Mouse (Mus musculus) kidney, embryonic 15.5 days (tissue): Measurements from ENCODE around the gene Myo1e. TPM values are rescaled to one million over a fixed set of nuclear protein-coding genes. Genes with fewer than 3 reads are reported as not detected.

Experiments used
- ATAC-seq: fragments of 200-750 bp; cut with Nextera tagmentation; replicated peaks from 2 replicates; pipeline ENCODE4 v1.8.0; 2017; ENCODE audit warnings: moderate TSS enrichment; ENCODE audit not compliant: low FRiP score
- H3K27ac ChIP-seq: fragments of 300-500 bp; sonication (generic); 2 replicates; pipeline ENCODE4 v1.5.1; 2015; ENCODE audit warnings: mild to moderate bottlenecking, inconsistent platforms
- H3K27me3 ChIP-seq: fragments of 300-500 bp; sonication (generic); 2 replicates; pipeline ENCODE4 v1.6.1; 2015; ENCODE audit warnings: inconsistent platforms
- H3K36me3 ChIP-seq: fragments of 300-500 bp; sonication (generic); 2 replicates; pipeline ENCODE4 v1.6.1; 2015; ENCODE audit warnings: inconsistent platforms
- H3K4me1 ChIP-seq: fragments of 300-500 bp; sonication (generic); 2 replicates; pipeline ENCODE4 v1.6.1; 2015; ENCODE audit warnings: inconsistent platforms
- H3K4me2 ChIP-seq: fragments of 300-500 bp; sonication (generic); 2 replicates; pipeline ENCODE4 v1.6.1; 2015; ENCODE audit warnings: moderate library complexity, mild to moderate bottlenecking, inconsistent platforms
- H3K4me3 ChIP-seq: fragments of 300-500 bp; sonication (generic); replicated peaks from 2 replicates; pipeline ENCODE4 v1.5.1; 2015; ENCODE audit warnings: mild to moderate bottlenecking, inconsistent platforms
- H3K9ac ChIP-seq: fragments of 300-500 bp; sonication (generic); 2 replicates; pipeline ENCODE4 v1.6.1; 2015; ENCODE audit warnings: mild to moderate bottlenecking, inconsistent platforms
- H3K9me3 ChIP-seq: fragments of 300-500 bp; sonication (generic); replicated peaks from 2 replicates; pipeline ENCODE4 v1.6.1; 2016; ENCODE audit warnings: inconsistent platforms
- WGBS: fragments of 180-500 bp; shearing (Covaris S2); methylation state at CpG from one replicate; pipeline ENCODE4 v1.1.7; 2015; ENCODE audit warnings: mixed read lengths; 5-methylcytosine and 5-hydroxymethylcytosine counted together
- polyA plus RNA-seq: library from polyadenylated mRNA; unstranded; fragments of >200 nt; fragmentation: Nextera tagmentation; extraction: Ambion mirVana; gene quantifications from 2 replicates; pipeline ENCODE4 v1.2.1, GENCODE M21; 2015

Gene Myo1e
- polyA plus RNA-seq, 1 experiment from 2014 or later, result 22.6 TPM

GRCm38 (mm10) chr9:70274887-70275555 is 67.9 kb downstream of the Myo1e start:
- no peak overlapping the region for H3K27ac ChIP-seq
- H3K4me2 ChIP-seq, result no peak overlapping the region
- H3K36me3 ChIP-seq, result no peaks in the 10 kb centered on the region
- no peaks in the 10 kb centered on the region for H3K27me3 ChIP-seq
- H3K9ac ChIP-seq, result no peak overlapping the region
- ATAC-seq, result no peak
- H3K4me3 ChIP-seq, result no peak overlapping the region
- WGBS, result 90% methylated on average over 12 of the region's 12 CpGs
- peaks cover 8% of the 10 kb centered on the region; the same call in 1 of the 2 replicates for H3K4me1 ChIP-seq
- no peaks in the 10 kb centered on the region for H3K9me3 ChIP-seq

GRCm38 (mm10) chr9:70277076-70277475 is 69.9 kb downstream of the Myo1e start:
- no peak overlapping the region for H3K4me2 ChIP-seq
- H3K27me3 ChIP-seq, result no peaks in the 10 kb centered on the region
- no peaks in the 10 kb centered on the region for H3K36me3 ChIP-seq
- H3K27ac ChIP-seq, result no peak overlapping the region
- WGBS, result 80% methylated on average over 3 of the region's 3 CpGs
- no peak for ATAC-seq
- no peak overlapping the region for H3K9ac ChIP-seq
- H3K4me3 ChIP-seq, result no peak overlapping the region
- no peaks in the 10 kb centered on the region for H3K4me1 ChIP-seq
- H3K9me3 ChIP-seq, result no peaks in the 10 kb centered on the region

- no peaks in the 10 kb centered on the region for H3K4me1 ChIP-seq
- no peak overlapping the region for H3K4me3 ChIP-seq
- no peaks in the 10 kb centered on the region for H3K9me3 ChIP-seq
- H3K27ac ChIP-seq, result no peak overlapping the region
- H3K4me2 ChIP-seq, result no peak overlapping the region
- no peaks in the 10 kb centered on the region for H3K36me3 ChIP-seq
- no peak overlapping the region for H3K9ac ChIP-seq
- no peaks in the 10 kb centered on the region for H3K27me3 ChIP-seq
- no peak for ATAC-seq
- WGBS, result 82% methylated on average over 11 of the region's 11 CpGs
These were observed 70.4 kb downstream of the Myo1e start for GRCm38 (mm10) chr9:70277529-70277982.

GRCm38 (mm10) chr9:70281407-70281806 is 74.3 kb downstream of the Myo1e start:
- no peaks in the 10 kb centered on the region for H3K27me3 ChIP-seq
- H3K9ac ChIP-seq, result no peak overlapping the region
- H3K4me3 ChIP-seq, result no peak overlapping the region
- no peaks in the 10 kb centered on the region for H3K36me3 ChIP-seq
- WGBS, result 84% methylated on average over 8 of the region's 8 CpGs
- H3K4me1 ChIP-seq, result no peaks in the 10 kb centered on the region
- no peak for ATAC-seq
- H3K9me3 ChIP-seq, result no peaks in the 10 kb centered on the region
- no peak overlapping the region for H3K4me2 ChIP-seq
- no peak overlapping the region for H3K27ac ChIP-seq

GRCm38 (mm10) chr9:70282107-70282506 is 75.0 kb downstream of the Myo1e start:
- Histone ChIP-seq H3K36me3 (no peaks in the 10 kb centered on the region), H3K4me2 (no peak overlapping the region), H3K27ac (no peak overlapping the region), H3K4me1 (no peaks in the 10 kb centered on the region), H3K9me3 (no peaks in the 10 kb centered on the region), H3K27me3 (no peaks in the 10 kb centered on the region), H3K4me3 (no peak overlapping the region), H3K9ac (no peak overlapping the region)
- 86% methylated on average over 7 of the region's 8 CpGs for WGBS
- no peak for ATAC-seq

GRCm38 (mm10) chr9:70283151-70283550 is 76.0 kb downstream of the Myo1e start:
- Histone ChIP-seq H3K4me2 (no peak overlapping the region), H3K27me3 (no peaks in the 10 kb centered on the region), H3K36me3 (0 out of 2 replicates have a peak, but pooled peaks cover 6% of the 10 kb centered on the region), H3K4me1 (no peaks in the 10 kb centered on the region), H3K9me3 (no peaks in the 10 kb centered on the region), H3K27ac (no peak overlapping the region), H3K9ac (no peak overlapping the region), H3K4me3 (no peak overlapping the region)
- WGBS, result 87% methylated on average over 4 of the region's 4 CpGs
- no peak for ATAC-seq

- no peaks in the 10 kb centered on the region for H3K9me3 ChIP-seq
- no peaks in the 10 kb centered on the region for H3K4me1 ChIP-seq
- H3K9ac ChIP-seq, result no peak overlapping the region
- no peak for ATAC-seq
- no peaks in the 10 kb centered on the region for H3K27me3 ChIP-seq
- H3K27ac ChIP-seq, result no peak overlapping the region
- 0 out of 2 replicates have a peak, but pooled peaks cover 6% of the 10 kb centered on the region for H3K36me3 ChIP-seq
- 59% methylated on average over 7 of the region's 7 CpGs for WGBS
- no peak overlapping the region for H3K4me2 ChIP-seq
- no peak overlapping the region for H3K4me3 ChIP-seq
These were observed 77.5 kb downstream of the Myo1e start for GRCm38 (mm10) chr9:70284584-70285140.

GRCm38 (mm10) chr9:70290785-70291184 is 83.6 kb downstream of the Myo1e start:
- no peak for ATAC-seq
- no peak overlapping the region for H3K4me3 ChIP-seq
- H3K9me3 ChIP-seq, result no peaks in the 10 kb centered on the region
- H3K4me2 ChIP-seq, result no peak overlapping the region
- no peaks in the 10 kb centered on the region for H3K27me3 ChIP-seq
- no peak overlapping the region for H3K27ac ChIP-seq
- no peak overlapping the region for H3K9ac ChIP-seq
- H3K4me1 ChIP-seq, result 0 out of 2 replicates have a peak, but pooled peaks cover 4% of the 10 kb centered on the region
- H3K36me3 ChIP-seq, result 0 out of 2 replicates have a peak, but pooled peaks cover 6% of the 10 kb centered on the region
- WGBS, result 59% methylated on average over 10 of the region's 10 CpGs

- no peak for ATAC-seq
- WGBS, result 18% methylated on average over 2 of the region's 2 CpGs
- H3K36me3 ChIP-seq, result peaks cover 24% of the 10 kb centered on the region; the same call in 1 of the 2 replicates
These were observed 89.8 kb downstream of the Myo1e start for GRCm38 (mm10) chr9:70296916-70297315.

GRCm38 (mm10) chr9:70298221-70298620 is 91.1 kb downstream of the Myo1e start:
- 89% methylated on average over 7 of the region's 7 CpGs for WGBS
- Histone ChIP-seq H3K9ac (no peak overlapping the region), H3K4me1 (no peaks in the 10 kb centered on the region), H3K4me3 (no peak overlapping the region), H3K9me3 (no peaks in the 10 kb centered on the region), H3K36me3 (peaks cover 34% of the 10 kb centered on the region), H3K27ac (no peak overlapping the region), H3K27me3 (no peaks in the 10 kb centered on the region), H3K4me2 (no peak overlapping the region)
- no peak for ATAC-seq

More at GRCm38 (mm10) chr9:70296916-70297315, 89.8 kb downstream of the Myo1e start:
- Histone ChIP-seq H3K9ac (no peak overlapping the region), H3K27me3 (no peaks in the 10 kb centered on the region), H3K27ac (no peak overlapping the region), H3K4me2 (no peak overlapping the region), H3K4me3 (no peak overlapping the region), H3K4me1 (no peaks in the 10 kb centered on the region), H3K9me3 (no peaks in the 10 kb centered on the region)

- Histone ChIP-seq H3K9ac (no peak overlapping the region), H3K4me2 (no peak overlapping the region), H3K36me3 (peaks cover 38% of the 10 kb centered on the region), H3K4me3 (no peak overlapping the region), H3K27ac (no peak overlapping the region), H3K27me3 (no peaks in the 10 kb centered on the region), H3K4me1 (no peaks in the 10 kb centered on the region), H3K9me3 (no peaks in the 10 kb centered on the region)
- 96% methylated on average over 5 of the region's 5 CpGs for WGBS
- no peak for ATAC-seq
These were observed 93.6 kb downstream of the Myo1e start for GRCm38 (mm10) chr9:70300705-70301104.

- Histone ChIP-seq H3K4me2 (no peak overlapping the region), H3K9me3 (no peaks in the 10 kb centered on the region), H3K4me3 (no peak overlapping the region), H3K4me1 (no peaks in the 10 kb centered on the region), H3K9ac (no peak overlapping the region), H3K27me3 (no peaks in the 10 kb centered on the region), H3K27ac (no peak overlapping the region), H3K36me3 (peaks cover 38% of the 10 kb centered on the region)
- 91% methylated on average over 6 of the region's 6 CpGs for WGBS
- ATAC-seq, result no peak
These were observed 94.4 kb downstream of the Myo1e start for GRCm38 (mm10) chr9:70301598-70301997.
